Comparison of ENCODE assay signal across 12 mouse cellular contexts in the genomic region with DNA sequence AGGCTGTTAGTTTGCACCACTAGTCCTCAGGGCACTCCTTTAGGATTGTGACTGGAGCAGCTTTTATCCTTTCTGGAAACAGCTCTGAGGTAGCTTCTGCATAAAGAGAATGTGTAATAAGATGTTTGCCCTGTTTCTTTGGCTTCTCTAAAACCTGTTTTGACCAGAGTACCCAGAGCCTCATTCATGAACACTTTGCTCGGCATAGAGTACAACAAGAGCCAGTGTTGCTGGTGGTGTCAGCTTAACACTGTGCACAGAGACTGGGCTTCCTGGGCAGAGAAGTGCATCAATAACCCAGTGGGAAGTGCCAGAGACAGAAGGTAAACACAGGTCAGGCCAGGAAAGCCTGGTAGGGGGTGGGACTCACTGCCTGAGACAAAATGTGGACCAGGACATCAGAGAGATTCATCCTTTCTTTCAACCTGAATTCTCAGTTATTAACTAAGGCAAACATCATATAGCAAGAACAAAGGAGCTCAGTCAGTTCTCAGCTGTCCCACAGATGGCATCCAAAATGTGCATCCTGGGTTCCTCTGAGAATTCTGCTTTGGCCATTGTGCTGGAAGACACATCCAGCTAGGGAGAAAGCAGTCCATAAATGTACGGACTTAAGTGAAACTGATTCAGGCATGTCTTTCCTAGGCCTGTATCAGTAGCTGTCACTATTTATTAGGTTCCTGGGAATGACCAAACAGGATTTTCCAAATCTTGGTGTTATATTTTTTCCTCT.
DNase-seq lines count a peak whose midpoint lies in the region; ATAC-seq and TF ChIP-seq lines count a peak whose summit lies in the region.
"Had no signal": no experiment of that assay in that cellular context is flagged by ENCODE, and none has a peak within 500 bp of the region (broad histone marks: within the 10 kb centered on the region; RNA-seq: fewer than 3 reads in every experiment).

No protein-coding gene starts in this region.

- 55% methylated on average over 2 of the region's 2 CpGs for WGBS in limb, embryonic 14.5 days
- WGBS in limb, embryonic 10.5 days = 59% methylated on average over 2 of the region's 2 CpGs
- 41% methylated on average over 2 of the region's 2 CpGs for whole genome bisulfite sequencing in hindbrain, embryonic 10.5 days
- WGBS in midbrain, embryonic 12.5 days = 39% methylated on average over 2 of the region's 2 CpGs

- H3K4me3 ChIP-seq in limb, embryonic 14.5 days (replicated peaks; ENCODE audit: low read length) = no peak overlapping the region
- no peak overlapping the region for H3K4me3 ChIP-seq in limb, embryonic 10.5 days
- no peak overlapping the region for H3K4me3 ChIP-seq in hindbrain, embryonic 10.5 days
- H3K4me3 ChIP-seq in midbrain, embryonic 12.5 days = no peak overlapping the region
- H3K4me3 ChIP-seq: embryonic facial prominence, embryonic 15.5 days; limb, embryonic 12.5 days had no signal

- no peaks in the 10 kb centered on the region for H3K9me3 ChIP-seq in limb, embryonic 14.5 days (ENCODE audit: control insufficient read depth, low read length)
- no peaks in the 10 kb centered on the region for H3K9me3 ChIP-seq in limb, embryonic 10.5 days (replicated peaks)
- H3K9me3 ChIP-seq in hindbrain, embryonic 10.5 days = no peaks in the 10 kb centered on the region
- H3K9me3 ChIP-seq in midbrain, embryonic 12.5 days = no peaks in the 10 kb centered on the region
- H3K9me3 ChIP-seq: embryonic facial prominence, embryonic 15.5 days; limb, embryonic 12.5 days had no signal

- no peak overlapping the region for H3K4me2 ChIP-seq in limb, embryonic 14.5 days (replicated peaks; ENCODE audit: low read depth, low read length, severe bottlenecking)
- no peak overlapping the region for H3K4me2 ChIP-seq in midbrain, embryonic 12.5 days (replicated peaks)
- H3K4me2 ChIP-seq: embryonic facial prominence, embryonic 15.5 days; limb, embryonic 12.5 days; lung, embryonic 14.5 days had no signal

- H3K4me1 ChIP-seq in limb, embryonic 14.5 days (ENCODE audit: control insufficient read depth, insufficient read depth, low read length) = 0 out of 2 replicates have a peak, but pooled peaks cover 3% of the 10 kb centered on the region
- no peaks in the 10 kb centered on the region for H3K4me1 ChIP-seq in limb, embryonic 10.5 days
- H3K4me1 ChIP-seq in hindbrain, embryonic 10.5 days (replicated peaks) = peaks cover 6% of the 10 kb centered on the region
- peaks cover 5% of the 10 kb centered on the region for H3K4me1 ChIP-seq in midbrain, embryonic 12.5 days
- H3K4me1 ChIP-seq: embryonic facial prominence, embryonic 15.5 days had no signal

- no peaks in the 10 kb centered on the region for H3K27me3 ChIP-seq in limb, embryonic 14.5 days (ENCODE audit: control insufficient read depth, insufficient read depth, low read length)
- no peaks in the 10 kb centered on the region for H3K27me3 ChIP-seq in limb, embryonic 10.5 days (ENCODE audit: low read depth, poor library complexity, severe bottlenecking)
- H3K27me3 ChIP-seq in hindbrain, embryonic 10.5 days (ENCODE audit: insufficient read depth, poor library complexity, severe bottlenecking) = no peaks in the 10 kb centered on the region
- H3K27me3 ChIP-seq in midbrain, embryonic 12.5 days = no peaks in the 10 kb centered on the region
- H3K27me3 ChIP-seq: embryonic facial prominence, embryonic 15.5 days; limb, embryonic 12.5 days had no signal

- no peak for TF ChIP-seq POLR2A in limb, embryonic 14.5 days (IDR thresholded peaks at IDR 0.05; ENCODE audit: borderline replicate concordance, extremely low read depth, insufficient read depth, insufficient read length)

- H3K9ac ChIP-seq in limb, embryonic 14.5 days (ENCODE audit: low read depth, low read length, severe bottlenecking) = no peak overlapping the region
- H3K9ac ChIP-seq in midbrain, embryonic 12.5 days (replicated peaks) = no peak overlapping the region
- H3K9ac ChIP-seq: embryonic facial prominence, embryonic 15.5 days; limb, embryonic 12.5 days; lung, embryonic 14.5 days had no signal

- no peaks in the 10 kb centered on the region for H3K36me3 ChIP-seq in limb, embryonic 14.5 days (ENCODE audit: control insufficient read depth, insufficient read depth, low read length)
- no peaks in the 10 kb centered on the region for H3K36me3 ChIP-seq in limb, embryonic 10.5 days
- no peaks in the 10 kb centered on the region for H3K36me3 ChIP-seq in hindbrain, embryonic 10.5 days
- no peaks in the 10 kb centered on the region for H3K36me3 ChIP-seq in midbrain, embryonic 12.5 days
- H3K36me3 ChIP-seq: embryonic facial prominence, embryonic 15.5 days; limb, embryonic 12.5 days had no signal

- no peak for DNase-seq in limb, embryonic 14.5 days (ENCODE audit: low spot score)
- no peak for DNase-seq in limb, embryonic 10.5 days (ENCODE audit: low spot score)
- DNase-seq in hindbrain, embryonic 10.5 days (ENCODE audit: low spot score) = peak; percentile 3
- DNase-seq in thymus, postnatal 25 days = no peak
- no peak for DNase-seq in gastrocnemius, postnatal 25 days
- DNase-seq in adrenal gland, adult 2 months = no peak
- DNase-seq: heart, postnatal 36 days; right cerebral cortex, postnatal 14 days had no signal

- ATAC-seq in limb, embryonic 14.5 days (ENCODE audit: low FRiP score, low read depth) = no peak
- peak; percentile 66 for ATAC-seq in midbrain, embryonic 12.5 days (ENCODE audit: low FRiP score, low read depth)

- H3K27ac ChIP-seq in limb, embryonic 14.5 days (replicated peaks; ENCODE audit: low read depth, low read length) = 0 out of 2 replicates have a peak overlapping the region, but pooled peaks have one; percentile 8
- H3K27ac ChIP-seq in limb, embryonic 10.5 days = no peak overlapping the region
- H3K27ac ChIP-seq in hindbrain, embryonic 10.5 days = peak overlapping the region; percentile 73
- peak overlapping the region; percentile 49 for H3K27ac ChIP-seq in midbrain, embryonic 12.5 days (replicated peaks)
- H3K27ac ChIP-seq: embryonic facial prominence, embryonic 15.5 days; limb, embryonic 12.5 days had no signal
